In the genomic region with DNA sequence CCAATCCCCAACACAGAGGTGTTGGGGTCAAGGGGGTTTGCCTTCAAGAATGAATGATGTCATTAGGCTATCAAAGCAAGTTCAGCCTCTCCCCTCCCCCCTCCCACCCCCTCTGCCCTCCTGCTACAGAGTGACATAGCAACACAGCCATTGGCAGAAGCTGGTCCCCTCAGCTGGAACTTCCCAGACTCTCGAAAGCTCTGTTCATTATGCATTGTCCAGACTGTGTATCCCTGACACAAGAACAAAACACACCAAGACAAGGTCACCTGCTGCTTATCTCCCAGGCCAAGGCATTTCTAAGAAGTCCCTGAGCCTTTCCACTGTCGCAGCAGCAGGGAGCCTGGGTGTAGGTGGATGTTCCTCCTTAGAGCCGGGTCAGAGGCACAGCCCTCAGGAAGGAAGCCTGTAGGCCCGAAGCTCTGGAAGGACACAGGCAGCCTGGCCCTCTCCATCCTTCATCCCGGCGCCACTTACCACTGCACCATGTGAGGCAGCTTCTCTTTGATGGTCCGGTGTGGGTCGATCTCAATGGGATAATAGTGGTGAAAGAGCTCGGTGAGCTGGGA, we compare ENCODE assay signal across 17 mouse cellular contexts. TPM values are rescaled to one million over a fixed set of nuclear protein-coding genes. Genes with fewer than 3 reads are reported as not detected.
"Had no signal": no experiment of that assay in that cellular context is flagged by ENCODE, and none has a peak within 500 bp of the region (broad histone marks: within the 10 kb centered on the region; RNA-seq: fewer than 3 reads in every experiment).

No protein-coding gene starts in this region.

- H3K27ac ChIP-seq: kidney, embryonic 15.5 days; liver, embryonic 15.5 days; midbrain, embryonic 12.5 days; neural tube, embryonic 15.5 days had no signal

- DNase-seq: kidney, adult 11 months; kidney, postnatal 14 days; left cerebral cortex, postnatal 4 days; lung, embryonic 14.5 days; lung, postnatal 10 days; lung, postnatal 4 days; retina, postnatal 1 day; right cerebral cortex, postnatal 4 days; spleen, adult 18-20 months; thymus, postnatal 4 days had no signal

- H3K9ac ChIP-seq: kidney, embryonic 15.5 days; liver, embryonic 15.5 days; lung, embryonic 14.5 days; midbrain, embryonic 12.5 days; neural tube, embryonic 15.5 days had no signal

- H3K9me3 ChIP-seq: kidney, embryonic 15.5 days; liver, embryonic 15.5 days; midbrain, embryonic 12.5 days; neural tube, embryonic 15.5 days had no signal

- H3K27me3 ChIP-seq: kidney, embryonic 15.5 days; liver, embryonic 15.5 days; midbrain, embryonic 12.5 days; neural tube, embryonic 15.5 days had no signal

- H3K4me2 ChIP-seq: kidney, embryonic 15.5 days; liver, embryonic 11.5 days; liver, embryonic 15.5 days; lung, embryonic 14.5 days; midbrain, embryonic 12.5 days; neural tube, embryonic 15.5 days had no signal

- H3K4me3 ChIP-seq: kidney, embryonic 15.5 days; liver, embryonic 15.5 days; midbrain, embryonic 12.5 days; myocyte; neural tube, embryonic 15.5 days had no signal

RNA-seq across cellular contexts. Expression of a gene that starts 6.0 kb away (rescaled TPM):
- total RNA-seq: megakaryocyte, adult 5-6 weeks had no signal

RNA-seq across cellular contexts. Expression of a gene that starts 21.1 kb away (rescaled TPM):
- total RNA-seq: megakaryocyte, adult 5-6 weeks had no signal
